ENCODE assay signal across 14 mouse cellular contexts in the genomic region with DNA sequence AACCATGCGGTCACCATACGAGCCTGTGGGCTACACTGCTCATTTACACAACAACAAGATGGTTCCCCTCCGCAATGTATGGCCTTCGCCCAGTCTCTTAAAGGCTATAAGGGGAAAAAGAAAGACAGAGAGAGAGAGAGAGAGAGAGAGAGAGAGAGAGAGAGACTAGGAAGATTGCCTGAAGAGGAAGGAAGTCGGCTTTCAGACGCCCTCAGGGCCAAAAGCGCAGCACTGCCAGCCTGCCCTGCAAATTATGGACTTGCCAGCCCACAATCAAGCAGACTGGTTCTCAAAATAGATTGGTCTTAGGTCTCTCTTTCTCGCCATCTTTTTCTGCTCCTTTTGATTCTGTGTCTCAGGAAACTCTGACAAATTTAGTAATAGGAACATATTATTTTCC. TPM values are rescaled to one million over a fixed set of nuclear protein-coding genes. Genes with fewer than 3 reads are reported as not detected.
"Had no signal": no experiment of that assay in that cellular context is flagged by ENCODE, and none has a peak within 500 bp of the region (broad histone marks: within the 10 kb centered on the region; RNA-seq: fewer than 3 reads in every experiment).

No protein-coding gene starts in this region.

- DNase-seq: kidney, adult 2 months; kidney, postnatal 14 days; liver; liver, embryonic 13.5 days; liver, postnatal 0 days; lung, postnatal 14 days; right cerebral cortex, postnatal 14 days; thymus, postnatal 36 days had no signal

- H3K4me3 ChIP-seq: kidney, embryonic 15.5 days; limb, embryonic 12.5 days; liver, embryonic 13.5 days; lung, embryonic 15.5 days; midbrain, embryonic 15.5 days; neural tube, embryonic 13.5 days had no signal

- H3K36me3 ChIP-seq: kidney, embryonic 15.5 days; limb, embryonic 12.5 days; liver, embryonic 13.5 days; lung, embryonic 15.5 days; midbrain, embryonic 15.5 days; neural tube, embryonic 13.5 days had no signal

- ATAC-seq: liver, postnatal 0 days; midbrain, embryonic 15.5 days had no signal

- H3K9me3 ChIP-seq: kidney, embryonic 15.5 days; limb, embryonic 12.5 days; liver, embryonic 13.5 days; lung, embryonic 15.5 days; midbrain, embryonic 15.5 days; neural tube, embryonic 13.5 days had no signal

- H3K27ac ChIP-seq: kidney, embryonic 15.5 days; limb, embryonic 12.5 days; liver, embryonic 13.5 days; lung, embryonic 15.5 days; midbrain, embryonic 15.5 days; neural tube, embryonic 13.5 days had no signal

- H3K4me2 ChIP-seq: kidney, embryonic 15.5 days; limb, embryonic 12.5 days; liver, embryonic 13.5 days; lung, embryonic 15.5 days; midbrain, embryonic 11.5 days; midbrain, embryonic 15.5 days; neural tube, embryonic 13.5 days had no signal

- H3K9ac ChIP-seq: kidney, embryonic 15.5 days; limb, embryonic 12.5 days; liver, embryonic 13.5 days; liver, postnatal 0 days; lung, embryonic 15.5 days; midbrain, embryonic 15.5 days; neural tube, embryonic 13.5 days had no signal

RNA-seq across cellular contexts. Expression of a gene that starts 37.7 kb away (rescaled TPM):
- polyA plus RNA-seq: midbrain, embryonic 15.5 days had no signal
